Comparison of ENCODE assay signal across 19 mouse cellular contexts in genomic region chr15:38159161-38159560, GRCm38 (mm10).
"Had no signal": no experiment of that assay in that cellular context is flagged by ENCODE, and none has a peak within 500 bp of the region (broad histone marks: within the 10 kb centered on the region; RNA-seq: fewer than 3 reads in every experiment).

No protein-coding gene starts in this region.

- ATAC-seq: midbrain, embryonic 16.5 days had no signal

- H3K4me1 ChIP-seq: midbrain, embryonic 10.5 days; midbrain, embryonic 12.5 days; neural tube, embryonic 15.5 days had no signal

- H3K4me3 ChIP-seq: midbrain, embryonic 10.5 days; midbrain, embryonic 12.5 days; myocyte; neural tube, embryonic 13.5 days; neural tube, embryonic 15.5 days had no signal

- H3K9ac ChIP-seq: lung, embryonic 14.5 days; midbrain, embryonic 12.5 days; neural tube, embryonic 13.5 days; neural tube, embryonic 15.5 days had no signal

- DNase-seq: lung, adult 18-20 months; lung, embryonic 14.5 days; lung, postnatal 10 days; lung, postnatal 4 days; midbrain, embryonic 14.5 days; retina, postnatal 1 day; right cerebral cortex, adult 18-20 months; right cerebral cortex, postnatal 25 days; right cerebral cortex, postnatal 4 days; spleen, adult 18-20 months; thymus, adult 18-20 months; thymus, postnatal 14 days; thymus, postnatal 36 days had no signal

- H3K36me3 ChIP-seq: midbrain, embryonic 10.5 days; midbrain, embryonic 12.5 days; neural tube, embryonic 13.5 days; neural tube, embryonic 15.5 days had no signal

- H3K27me3 ChIP-seq: neural tube, embryonic 13.5 days; neural tube, embryonic 15.5 days had no signal

- H3K27ac ChIP-seq: midbrain, embryonic 10.5 days; midbrain, embryonic 12.5 days; neural tube, embryonic 13.5 days; neural tube, embryonic 15.5 days had no signal

- H3K4me2 ChIP-seq: lung, embryonic 14.5 days; midbrain, embryonic 12.5 days; neural tube, embryonic 13.5 days; neural tube, embryonic 15.5 days had no signal

- H3K9me3 ChIP-seq: midbrain, embryonic 10.5 days; midbrain, embryonic 12.5 days; neural tube, embryonic 13.5 days; neural tube, embryonic 15.5 days had no signal
